Mouse (Mus musculus): ENCODE data around the gene B630019K06Rik. TPM values are rescaled to one million over a fixed set of nuclear protein-coding genes. Genes with fewer than 3 reads are reported as not detected.

The B630019K06Rik gene
- 0.19 to 0.39 TPM (median 0.30 TPM) in 4 replicates for total RNA-seq (2023; ENCODE audit: inconsistent age)

DNA sequence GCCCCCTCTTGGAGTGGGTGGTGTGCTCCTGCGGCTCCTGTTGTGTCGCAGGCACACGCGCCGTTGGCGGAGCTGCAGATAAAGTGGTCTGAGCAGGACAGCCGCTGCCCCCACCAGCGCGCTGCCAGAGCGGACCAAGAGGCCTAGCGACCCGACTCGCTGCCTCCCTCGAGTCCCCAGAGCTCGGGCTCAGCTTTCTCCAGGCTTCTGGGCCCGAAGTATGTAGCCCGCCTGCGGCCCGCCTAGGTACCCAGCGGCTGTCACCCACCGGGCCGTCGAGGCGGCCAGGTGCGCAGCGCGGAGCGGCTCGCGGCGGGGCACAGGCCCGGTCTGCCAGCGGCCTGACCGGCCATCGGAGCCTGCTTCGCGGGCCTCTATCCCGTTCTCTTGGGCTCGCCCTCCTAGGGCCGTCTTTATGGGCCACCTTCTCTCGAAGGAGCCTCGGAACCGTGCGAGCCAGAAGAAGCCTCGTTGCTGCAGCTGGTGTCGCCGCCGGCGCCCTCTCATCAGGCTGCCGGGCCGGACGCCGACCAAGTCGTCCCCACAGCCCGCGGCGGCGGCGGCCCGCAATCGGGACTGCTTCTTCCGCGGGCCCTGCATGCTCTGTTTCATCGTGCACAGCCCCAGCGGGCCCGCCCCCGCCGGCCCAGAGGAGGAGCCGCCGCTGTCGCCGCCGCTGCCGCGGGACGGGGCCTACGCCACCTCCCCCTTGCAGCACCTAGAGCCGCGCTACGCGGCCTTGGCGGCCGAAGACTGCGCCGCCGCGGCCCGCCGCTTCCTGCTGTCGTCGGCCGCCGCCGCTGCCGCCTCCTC is at the start of gene B630019K06Rik:
TSS of gene B630019K06Rik (plus strand) at position 40 of the 813 bp plus-strand sequence.

DNA sequence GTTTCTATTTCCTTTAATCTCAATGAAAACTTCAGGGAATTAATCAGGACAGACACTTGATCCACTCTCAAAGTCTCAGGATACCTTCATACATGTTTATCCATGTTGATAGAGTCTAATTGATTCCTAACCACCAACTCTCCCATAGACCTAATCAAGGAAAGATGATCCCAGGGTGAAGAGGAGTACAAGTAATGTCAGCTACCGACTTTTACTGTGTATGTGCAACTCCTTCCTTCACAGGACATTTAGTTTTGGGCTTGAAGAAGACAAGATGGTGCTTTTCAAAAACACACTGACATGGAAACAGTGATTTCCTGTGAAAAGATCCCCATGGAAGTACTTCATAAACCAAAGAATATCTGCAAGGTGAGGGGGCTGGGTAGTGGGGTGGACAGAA is 48.5 kb upstream of the B630019K06Rik start, which contains the start of gene Gm6592:
TSS of gene Gm6592 (plus strand) at position 301 of the 400 bp plus-strand sequence.

DNA sequence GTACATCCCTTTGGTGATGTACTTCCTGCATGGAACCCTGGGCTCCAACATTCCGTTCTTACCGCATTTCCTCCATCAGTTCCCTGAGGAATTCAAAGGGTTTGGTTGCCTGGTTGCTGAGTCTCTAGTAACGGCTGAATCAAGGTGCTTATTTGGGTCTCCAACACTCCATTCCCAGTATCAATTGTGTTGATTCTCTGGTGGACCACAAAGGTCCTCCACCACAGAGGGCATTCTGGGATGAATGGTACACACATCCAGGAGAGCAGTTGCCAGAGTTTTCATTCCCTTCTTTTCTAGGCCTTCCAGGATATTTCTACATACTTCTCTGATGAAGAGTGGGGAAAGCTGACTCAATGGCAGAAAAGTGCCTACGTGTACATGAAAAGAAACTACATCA is 18.2 kb upstream of the B630019K06Rik start, which contains the start of gene Gm5751:
TSS of gene Gm5751 (plus strand) at position 301 of the 400 bp plus-strand sequence.

Other genes with a start within 250 kb of the B630019K06Rik start
- not detected in 4 replicates for gene Ssxb8, start 201.5 kb upstream of the B630019K06Rik start, total RNA-seq (2023; ENCODE audit: inconsistent age)
- not detected in 4 replicates for gene Ssx9, start 143.9 kb upstream of the B630019K06Rik start, total RNA-seq (2023; ENCODE audit: inconsistent age)
- not detected in 4 replicates for gene Ssxb5, start 88.7 kb upstream of the B630019K06Rik start, total RNA-seq (2023; ENCODE audit: inconsistent age)
- gene Gm6592, start 48.4 kb upstream of the B630019K06Rik start, total RNA-seq (2023; ENCODE audit: inconsistent age) = not detected in 4 replicates
- gene Gm5751, start 18.1 kb upstream of the B630019K06Rik start, total RNA-seq (2023; ENCODE audit: inconsistent age) = not detected in 4 replicates
- not detected in 4 replicates for gene Fthl17b, start 70.6 kb downstream of the B630019K06Rik start, total RNA-seq (2023; ENCODE audit: inconsistent age)
- gene Fthl17c, start 84.2 kb downstream of the B630019K06Rik start, total RNA-seq (2023; ENCODE audit: inconsistent age) = not detected in 4 replicates
- not detected in 4 replicates for gene Fthl17d, start 94.4 kb downstream of the B630019K06Rik start, total RNA-seq (2023; ENCODE audit: inconsistent age)
- not detected in 4 replicates for gene Fthl17e, start 141.1 kb downstream of the B630019K06Rik start, total RNA-seq (2023; ENCODE audit: inconsistent age)
- not detected in 4 replicates for gene Fthl17f, start 170.6 kb downstream of the B630019K06Rik start, total RNA-seq (2023; ENCODE audit: inconsistent age)
- gene 4930402K13Rik, start 212.2 kb downstream of the B630019K06Rik start, total RNA-seq (2023; ENCODE audit: inconsistent age) = not detected in 4 replicates

Measured in B cell, adult (primary cell).